Mouse (Mus musculus) adrenal gland, postnatal 14 days (tissue): ENCODE measurements around the gene Atg2a. TPM values are rescaled to one million over a fixed set of nuclear protein-coding genes. Genes with fewer than 3 reads are reported as not detected.

Experiments
- DNase-seq: peaks from one replicate; pipeline ENCODE4 v3.0.0; 2021; ENCODE audit warnings: mixed read lengths
- long read RNA-seq, 2 experiments: library from polyadenylated mRNA; stranded (forward); transcript quantifications; one replicate each; pipeline ENCODE4 v2.0.0; 2021
- total RNA-seq: library from RNA; stranded (reverse); gene quantifications from 2 replicates; pipeline ENCODE4 v1.2.3, GENCODE M21; 2021

Atg2a gene
- 27.5 and 30.6 TPM in 2 replicates for total RNA-seq
- long read RNA-seq, experiment 1, full-length matches to known transcripts: 1 of 24 reads
- long read RNA-seq, experiment 1, partial matches to known transcripts: 14 of 24 reads
- long read RNA-seq, experiment 1, other reads (novel, unspliced or antisense): 9 of 24 reads
- long read RNA-seq, experiment 2, full-length matches to known transcripts: 4 of 20 reads
- long read RNA-seq, experiment 2, partial matches to known transcripts: 11 of 20 reads
- long read RNA-seq, experiment 2, other reads (novel, unspliced or antisense): 5 of 20 reads

DNA sequence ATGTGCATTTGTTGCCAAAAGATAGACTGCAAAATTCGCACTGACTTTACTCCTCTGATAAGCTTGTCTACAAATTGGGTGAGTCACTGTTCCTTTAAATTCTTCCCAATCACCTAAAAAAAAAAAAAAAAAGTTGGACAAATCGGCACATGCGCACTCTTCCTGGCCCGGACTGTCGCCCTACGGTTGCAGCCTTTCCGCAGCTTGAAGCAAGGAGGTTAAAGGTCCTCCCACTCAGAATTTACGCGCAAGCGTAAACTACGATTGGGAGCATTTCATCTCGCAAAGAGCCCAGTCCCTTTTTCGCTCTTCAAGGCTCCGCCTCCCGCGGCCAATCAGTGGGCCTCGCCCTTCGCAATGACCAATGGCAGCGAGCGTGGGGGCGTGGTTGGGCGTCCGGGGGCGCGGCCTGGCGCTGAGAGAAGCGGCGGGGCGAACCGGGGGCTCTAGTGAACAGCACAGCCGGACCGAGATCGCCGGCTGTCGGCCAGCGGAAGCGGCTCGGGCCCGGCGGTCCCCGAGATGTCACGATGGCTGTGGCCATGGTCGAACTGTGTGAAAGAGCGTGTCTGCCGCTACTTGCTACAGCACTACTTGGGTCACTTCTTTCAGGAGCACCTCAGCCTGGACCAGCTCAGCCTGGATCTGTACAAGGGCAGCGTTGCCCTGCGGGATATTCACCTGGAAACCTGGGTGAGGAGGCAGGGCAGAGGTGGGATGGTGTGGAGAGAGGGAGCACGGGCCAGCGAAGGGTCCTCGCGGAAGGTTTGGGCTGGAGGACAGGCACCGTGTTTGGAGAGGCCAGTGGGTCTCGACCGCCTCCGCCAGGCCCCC is at the start of gene Atg2a:
Gene Atg2a, plus strand, starts transcription at position 395 of the 834 bp plus-strand sequence.
- DNase-seq: peak; percentile 99

GRCm38 (mm10) chr19:6204265-6204664 is 37.2 kb upstream of the Atg2a start:
- DNase-seq: no peak

- no peak for DNase-seq
Measured at GRCm38 (mm10) chr19:6206716-6207115, 34.8 kb upstream of the Atg2a start.

DNA sequence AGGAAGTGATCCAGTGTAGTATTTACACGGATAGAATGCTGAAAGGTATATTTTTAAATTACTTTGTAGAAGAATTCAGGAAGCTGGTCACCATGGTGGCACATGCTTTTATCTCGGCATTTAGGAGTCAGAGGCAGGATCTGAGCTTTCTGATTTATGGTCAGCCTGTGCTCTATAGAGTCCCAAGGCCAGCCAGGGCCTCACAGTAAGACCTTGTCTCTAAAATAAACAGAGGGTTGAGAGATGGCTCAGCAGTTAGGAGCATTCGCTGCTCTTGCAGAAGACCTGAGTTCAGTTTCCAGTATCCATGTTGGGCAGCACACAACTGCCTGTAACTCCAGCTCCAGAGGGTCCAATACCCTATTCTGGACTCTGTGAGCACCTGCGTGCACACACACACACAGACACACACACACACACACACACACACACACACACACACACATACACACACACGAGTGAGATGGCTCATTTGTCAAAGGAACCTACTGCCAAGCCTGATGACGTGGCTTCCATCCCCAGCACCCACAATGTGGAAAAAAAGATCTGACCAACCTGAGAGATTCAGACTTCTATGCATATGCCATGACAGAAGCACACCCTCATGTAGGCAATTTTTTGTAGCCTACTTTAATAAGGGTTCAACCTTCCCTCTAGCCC is 25.3 kb upstream of the Atg2a start:
- peak; percentile 54 for DNase-seq

- DNase-seq: no peak
Measured at GRCm38 (mm10) chr19:6218606-6219005, 22.9 kb upstream of the Atg2a start.

DNA sequence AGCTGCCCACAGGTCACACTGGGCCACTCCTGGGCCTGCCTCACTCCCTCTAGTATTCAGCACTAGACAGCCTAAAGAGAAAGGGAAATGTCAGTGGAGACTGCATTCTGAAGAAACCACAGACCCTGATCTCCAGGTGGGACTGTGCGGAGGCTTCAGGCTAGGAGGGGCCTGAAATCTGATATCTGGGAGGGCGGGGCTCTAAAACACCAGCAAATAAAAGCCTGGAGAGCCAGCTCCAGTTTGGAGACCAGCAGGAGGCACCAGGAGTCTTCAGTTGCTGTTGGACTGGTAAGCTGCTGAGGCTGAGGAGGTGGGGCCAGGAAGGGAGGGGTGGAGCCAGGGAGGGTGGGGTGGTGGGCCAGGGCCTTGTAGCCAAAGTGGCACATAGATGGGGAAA is 15.3 kb upstream of the Atg2a start, which contains the start of gene Gpha2:
Gene Gpha2, plus strand, starts transcription at position 246 of the 400 bp plus-strand sequence.
- DNase-seq: peak; percentile 43

- peak; percentile 78 for DNase-seq
Measured at GRCm38 (mm10) chr19:6226763-6227162, 14.7 kb upstream of the Atg2a start.

DNA sequence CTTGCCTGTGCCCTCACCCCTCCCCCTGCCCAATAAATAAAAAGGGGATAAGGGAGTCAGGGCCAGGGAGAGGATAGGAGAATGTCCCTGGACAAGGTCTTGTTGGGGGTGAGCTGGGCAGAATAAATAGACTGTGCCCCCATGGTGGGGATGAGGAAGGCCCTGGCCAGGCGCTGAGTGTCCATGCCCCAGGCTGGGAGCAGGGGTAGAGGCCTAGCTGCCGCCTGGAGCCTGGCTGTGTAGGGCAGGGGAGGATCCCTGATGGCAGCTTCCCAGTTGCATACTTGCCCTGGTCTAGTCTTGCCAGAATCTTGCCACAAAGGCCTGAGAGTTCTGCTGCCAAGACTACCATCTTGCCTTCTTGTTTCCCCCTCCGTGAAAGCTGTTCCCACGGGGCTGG is 13.6 kb upstream of the Atg2a start:
- DNase-seq: no peak

- DNase-seq: peak; percentile 84
Measured at GRCm38 (mm10) chr19:6230411-6230810, 11.1 kb upstream of the Atg2a start.

GRCm38 (mm10) chr19:6231036-6231435 is 10.4 kb upstream of the Atg2a start:
- DNase-seq: no peak

GRCm38 (mm10) chr19:6233647-6234046 is 7.8 kb upstream of the Atg2a start:
- no peak for DNase-seq

DNA sequence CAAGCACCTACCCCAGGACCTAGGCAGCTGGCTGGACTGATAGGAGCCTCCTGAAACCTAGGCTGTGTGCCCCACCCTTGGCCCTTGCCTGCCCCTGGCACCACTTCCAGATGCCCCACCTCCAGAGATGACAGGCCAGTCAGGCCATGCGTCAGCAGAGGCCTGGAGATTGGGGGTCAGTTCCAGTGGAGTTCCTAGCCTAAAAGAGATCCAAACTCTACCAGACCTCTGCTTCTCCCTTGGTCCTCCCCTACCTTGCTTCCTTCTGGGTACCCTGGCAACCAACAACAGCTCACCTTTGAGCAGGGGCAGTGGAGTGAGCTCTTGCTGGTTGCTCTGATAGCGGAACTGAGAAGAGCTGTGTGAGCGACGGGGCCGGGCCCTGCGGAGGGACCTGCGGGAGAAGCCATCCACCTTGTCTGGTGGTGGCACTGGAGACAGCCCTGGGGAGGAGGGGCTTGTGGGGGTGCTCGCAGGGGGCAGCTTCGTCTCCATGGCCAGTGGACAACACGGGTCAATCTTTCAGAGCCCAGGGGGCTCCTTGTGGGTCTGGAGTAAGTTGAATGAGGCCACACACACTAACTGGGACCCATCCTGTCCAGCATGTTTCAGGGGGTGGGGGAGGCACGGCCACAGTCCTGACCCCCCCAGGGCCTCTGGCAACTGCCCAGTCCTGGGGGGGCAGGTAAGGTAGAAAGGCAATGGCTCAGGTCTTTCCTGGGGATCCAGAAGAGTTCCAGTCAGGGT is 7.0 kb upstream of the Atg2a start:
- peak; percentile 64 for DNase-seq

DNA sequence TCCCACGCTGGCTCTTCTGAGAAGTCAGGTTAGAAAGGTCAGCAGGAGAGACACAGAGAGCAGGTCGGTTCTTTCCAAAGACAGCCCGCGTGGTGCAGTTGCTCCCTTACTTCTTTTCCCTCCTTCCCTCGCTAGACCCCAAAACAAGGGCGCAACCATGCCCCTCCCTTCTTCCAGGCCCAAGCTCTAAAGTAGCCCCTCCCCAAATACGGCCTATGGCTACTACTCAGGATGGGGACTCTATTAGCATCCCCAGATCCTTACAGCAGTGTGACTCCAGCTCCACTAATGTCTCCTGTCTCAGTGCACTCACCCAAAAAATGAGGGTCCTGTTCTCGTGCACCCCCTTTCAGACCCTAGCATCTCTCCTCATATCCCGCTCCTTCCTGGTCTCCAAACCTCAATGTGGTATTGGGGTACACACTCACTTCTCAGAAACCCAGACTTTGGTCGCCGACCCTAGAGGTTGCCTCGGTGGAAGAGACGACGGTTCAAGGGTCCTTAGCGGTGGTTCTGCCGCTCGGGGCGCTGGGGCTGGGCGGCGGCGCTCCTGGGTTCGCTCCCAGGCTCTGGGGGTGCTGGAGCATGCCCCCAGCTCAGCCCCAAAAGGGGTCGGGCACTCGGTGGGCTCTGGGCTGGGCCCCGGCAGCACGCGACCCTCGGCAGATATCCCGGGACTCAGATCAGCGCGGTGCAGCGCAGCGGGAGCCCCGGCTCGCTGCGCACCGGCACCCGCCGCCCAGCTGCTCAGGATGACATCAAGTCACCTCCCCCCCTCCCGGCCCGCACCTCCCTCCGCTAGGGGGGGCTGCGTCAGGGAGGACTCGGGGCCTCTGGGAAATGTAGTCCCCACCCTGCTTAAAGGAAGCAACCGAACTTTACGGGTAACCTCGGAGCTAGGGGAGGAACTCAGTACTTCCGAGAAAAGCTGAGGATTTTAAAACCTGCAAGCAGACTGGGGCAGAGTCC is 6.1 kb upstream of the Atg2a start, which contains the start of gene Ppp2r5b:
Gene Ppp2r5b, minus strand, starts transcription at position 789 of the 969 bp plus-strand sequence.
- peak; percentile 98 for DNase-seq

DNA sequence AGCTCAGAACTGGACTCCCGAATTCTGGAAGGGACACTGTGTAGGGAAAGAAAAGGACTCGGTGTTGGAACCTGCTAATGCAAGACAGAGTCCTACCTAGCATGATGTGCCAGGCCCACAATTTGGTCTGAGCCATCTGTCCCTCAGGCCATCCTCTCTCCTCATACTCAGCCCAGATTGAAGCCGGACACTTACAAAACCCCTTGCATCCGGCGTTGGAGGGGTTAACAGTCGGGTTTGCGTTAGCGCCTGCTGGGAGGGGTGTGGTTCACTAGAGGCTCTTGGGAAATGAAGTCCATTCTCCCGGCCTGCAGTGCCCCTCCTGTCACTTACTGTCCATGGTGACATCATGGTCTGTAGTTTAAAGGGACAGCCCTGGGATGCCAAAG is 5.4 kb upstream of the Atg2a start:
- peak; percentile 93 for DNase-seq

- no peak for DNase-seq
Measured at GRCm38 (mm10) chr19:6236842-6237241, 4.6 kb upstream of the Atg2a start.

DNA sequence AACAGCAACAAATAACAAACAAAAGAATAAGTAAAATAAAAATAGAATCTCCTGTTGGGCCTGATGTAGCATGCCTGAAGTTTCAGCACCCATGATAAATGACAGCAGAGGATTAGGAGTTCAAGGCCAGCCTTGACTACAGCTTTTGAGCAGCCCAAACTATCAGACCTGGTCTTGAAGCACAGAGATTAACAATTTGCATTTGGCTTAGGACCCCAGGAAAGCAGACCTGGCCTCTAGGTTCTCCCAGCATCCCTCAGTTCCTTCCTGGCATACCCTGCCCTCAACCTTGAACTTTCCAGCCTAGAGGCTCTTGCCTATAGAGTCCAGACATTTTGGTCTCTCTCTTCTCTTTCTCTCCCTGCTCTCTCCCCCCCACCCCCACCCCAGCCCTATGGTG is 2.7 kb upstream of the Atg2a start:
- no peak for DNase-seq

DNA sequence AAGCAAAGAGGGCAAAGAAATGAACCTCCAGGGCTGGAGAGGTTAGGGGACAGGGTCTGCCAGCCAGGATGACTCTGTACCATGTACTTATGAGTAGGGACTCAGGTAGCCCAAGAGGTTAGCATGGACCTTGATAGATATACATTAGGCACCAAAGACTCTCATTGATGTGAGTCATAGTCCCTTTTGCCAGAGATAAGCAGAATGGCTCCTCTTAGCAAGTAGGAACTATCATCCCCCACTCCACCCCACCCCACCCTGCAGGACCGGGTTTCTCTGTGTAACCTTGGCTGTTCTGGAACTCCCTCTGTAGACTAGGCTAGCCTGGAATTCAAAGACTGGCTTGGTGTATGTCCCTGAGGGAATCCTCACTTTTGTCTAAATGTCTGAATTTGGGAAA is 1.3 kb upstream of the Atg2a start:
- DNase-seq: no peak

DNA sequence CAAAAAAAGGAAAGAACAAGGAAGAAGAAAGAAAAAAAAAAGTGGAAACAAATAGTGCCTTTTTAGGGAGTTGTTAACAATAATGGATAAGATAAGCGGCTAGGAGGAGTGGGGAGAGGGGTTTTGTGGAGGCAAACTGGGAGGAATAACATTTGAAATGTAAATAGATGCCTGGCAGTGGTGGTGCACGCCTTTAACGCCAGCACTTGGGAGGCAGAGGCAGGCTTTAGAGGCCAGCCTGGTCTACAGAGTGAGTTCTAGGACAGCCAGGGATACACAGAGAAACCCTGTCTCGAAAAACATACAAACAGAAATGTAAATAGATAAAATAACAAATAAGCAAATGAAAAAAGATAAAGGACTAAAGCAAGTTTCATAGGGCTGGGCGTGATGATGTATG is 743 bp upstream of the Atg2a start:
- no peak for DNase-seq

DNA sequence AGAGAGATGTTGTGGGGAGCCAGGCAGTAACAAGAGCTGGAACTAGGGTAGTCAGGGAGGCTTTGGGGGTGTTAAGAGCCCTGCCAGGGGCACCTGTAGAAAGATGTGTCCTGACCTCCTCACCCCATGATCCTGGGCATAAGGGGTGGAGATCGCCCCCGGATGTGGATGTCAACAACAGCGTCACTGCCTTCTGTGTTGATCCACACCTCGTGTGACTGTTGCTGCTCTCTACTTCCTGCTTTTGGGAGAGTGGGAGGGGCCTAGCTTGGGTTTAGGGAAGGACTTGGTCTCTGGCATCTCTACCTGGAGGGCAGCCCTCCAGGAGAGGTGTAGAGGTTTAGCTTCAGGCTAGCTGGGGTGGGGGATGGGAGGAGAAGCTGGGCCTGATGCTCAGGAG is 813 bp downstream of the Atg2a start:
- DNase-seq: peak; percentile 80

- no peak for DNase-seq
Measured at GRCm38 (mm10) chr19:6243226-6243625, 1.8 kb downstream of the Atg2a start.

DNA sequence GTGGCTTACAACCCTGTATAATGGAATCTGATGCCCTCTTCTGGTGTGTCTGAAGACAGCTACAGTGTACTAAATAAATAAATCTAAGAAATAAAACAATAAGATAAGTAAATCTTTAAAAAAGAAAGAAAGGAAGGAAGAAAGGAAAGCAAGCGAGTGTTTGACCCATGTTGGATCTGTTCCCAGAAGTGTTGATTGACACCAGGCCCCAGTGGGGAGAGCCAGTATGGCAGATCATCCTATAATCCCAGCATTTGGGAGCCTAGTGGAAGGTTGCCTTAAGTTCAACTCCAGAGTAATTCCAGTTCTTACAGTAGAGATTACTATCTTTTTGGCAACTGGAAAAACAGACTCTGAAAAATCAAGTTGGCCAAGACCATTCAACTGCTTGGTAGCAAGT is 4.3 kb downstream of the Atg2a start:
- DNase-seq: no peak
